Mouse (Mus musculus): ENCODE data around the gene Ezr. TPM values are rescaled to one million over a fixed set of nuclear protein-coding genes. Genes with fewer than 3 reads are reported as not detected.
"Not testable (repeated sequence)": the region's sequence is repeated elsewhere in the genome, so short reads cannot be mapped to it uniquely, and the experiment has no call there.

Gene Ezr
- polyA plus RNA-seq, 1 experiment from 2014 or later = 344 TPM

DNA sequence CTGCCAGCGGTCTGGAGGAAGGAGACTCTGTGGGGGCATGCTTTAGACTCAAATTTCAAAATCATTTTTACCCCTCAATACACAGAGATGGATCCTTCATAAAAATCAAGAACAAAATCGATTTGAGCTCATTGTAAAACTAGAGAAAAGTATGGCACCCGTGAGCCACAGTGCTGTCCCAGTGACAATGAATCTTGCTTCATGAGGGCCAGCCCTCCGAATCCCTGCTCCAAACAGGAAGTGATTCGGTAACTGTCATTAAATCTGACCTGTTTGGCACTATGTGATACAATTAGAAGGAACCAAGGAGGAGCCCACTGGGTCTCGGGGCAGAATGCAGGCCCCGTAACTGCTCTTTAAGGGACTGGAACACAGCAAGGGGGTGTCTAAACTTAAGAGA, 43.7 kb downstream of the Ezr start:
- no peak for TF ChIP-seq CTCF (IDR thresholded peaks at IDR 0.05)
- DNase-seq (ENCODE audit: low read depth, low spot score) (no peak), ATAC-seq (no peak)
- in situ Hi-C loops (cut with MboI; ENCODE audit: low pct_unique_long_range_greater_than_20kb) = no loop called here
- POLR2A ChIA-PET = no interaction called here
- no peaks in the 10 kb centered on the region for H3K27me3 ChIP-seq
- CTCF ChIA-PET = no interaction called here

DNA sequence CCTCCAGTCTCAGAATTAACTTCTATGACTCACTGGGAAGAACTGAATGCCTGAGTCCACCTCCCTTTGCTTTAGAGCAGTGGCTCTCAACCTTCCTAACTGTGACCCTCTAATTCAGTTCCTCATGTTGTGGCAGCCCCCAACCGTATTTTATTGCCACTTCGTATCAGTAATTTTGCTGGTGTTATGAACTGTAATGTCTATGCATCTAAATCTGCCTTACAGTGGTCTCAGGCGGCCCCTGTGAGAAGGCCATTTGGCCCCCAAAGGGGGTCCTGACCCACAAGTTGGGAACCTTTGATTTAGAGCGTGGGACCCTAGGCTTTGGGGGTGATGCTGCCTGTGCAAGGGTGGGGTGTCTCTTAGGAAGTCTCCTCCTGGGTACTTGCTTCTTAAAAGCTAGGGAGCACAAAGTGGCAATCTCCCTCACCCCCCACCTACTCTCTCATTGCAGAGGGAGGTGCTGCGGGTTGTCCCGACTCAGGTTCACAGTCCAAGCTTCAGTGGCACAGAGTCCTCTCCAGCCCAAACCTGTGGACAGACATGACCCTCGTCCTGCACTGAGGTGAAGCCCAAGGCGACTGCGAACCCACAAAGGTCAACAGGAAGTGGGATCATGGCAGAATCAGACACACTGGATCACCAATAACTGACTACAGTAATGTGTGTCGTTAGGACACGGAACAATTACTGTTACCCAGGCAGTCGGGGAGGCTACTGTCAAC, 45.1 kb downstream of the Ezr start:
- no peaks in the 10 kb centered on the region for H3K27me3 ChIP-seq
- no peak for TF ChIP-seq CTCF (IDR thresholded peaks at IDR 0.05)
- DNase-seq (ENCODE audit: low read depth, low spot score) (no peak), ATAC-seq (no peak)
- CTCF ChIA-PET = no interaction called here
- POLR2A ChIA-PET = interaction anchor here (1.0 to 2.1 kb wide), 3 partner anchors 10 to 12 kb away, joined by 4 to 8 read pairs (median 4); no protein-coding TSS in a partner anchor
- in situ Hi-C loops (cut with MboI; ENCODE audit: low pct_unique_long_range_greater_than_20kb) = no loop called here

- no peak for ATAC-seq
- no peak for TF ChIP-seq CTCF (IDR thresholded peaks at IDR 0.05)
- no peaks in the 10 kb centered on the region for H3K27me3 ChIP-seq
- DNase-seq (ENCODE audit: low read depth, low spot score) = no peak
- in situ Hi-C loops (cut with MboI; ENCODE audit: low pct_unique_long_range_greater_than_20kb) = no loop called here
- POLR2A ChIA-PET = interaction anchor here (1.3 to 2.1 kb wide), 2 partner anchors 11 to 13 kb away, joined by 4 to 8 read pairs; no protein-coding TSS in a partner anchor
- CTCF ChIA-PET = interaction anchor here (0.9 to 1.6 kb wide), 2 partner anchors 10 to 13 kb away, joined by 3 to 5 read pairs; no protein-coding TSS in a partner anchor
Measured at GRCm38 (mm10) chr17:6736306-6737272, 46.0 kb downstream of the Ezr start.

- ATAC-seq (no peak), DNase-seq (ENCODE audit: low read depth, low spot score) (no peak)
- no peak for TF ChIP-seq CTCF (IDR thresholded peaks at IDR 0.05)
- CTCF ChIA-PET = interaction anchor here (1.5 kb wide), 1 partner anchor 15 kb away, joined by 3 read pairs; no protein-coding TSS in a partner anchor
- no peaks in the 10 kb centered on the region for H3K27me3 ChIP-seq
- in situ Hi-C loops (cut with MboI; ENCODE audit: low pct_unique_long_range_greater_than_20kb) = no loop called here
- POLR2A ChIA-PET = no interaction called here
Measured at GRCm38 (mm10) chr17:6734746-6735441, 47.7 kb downstream of the Ezr start.

DNA sequence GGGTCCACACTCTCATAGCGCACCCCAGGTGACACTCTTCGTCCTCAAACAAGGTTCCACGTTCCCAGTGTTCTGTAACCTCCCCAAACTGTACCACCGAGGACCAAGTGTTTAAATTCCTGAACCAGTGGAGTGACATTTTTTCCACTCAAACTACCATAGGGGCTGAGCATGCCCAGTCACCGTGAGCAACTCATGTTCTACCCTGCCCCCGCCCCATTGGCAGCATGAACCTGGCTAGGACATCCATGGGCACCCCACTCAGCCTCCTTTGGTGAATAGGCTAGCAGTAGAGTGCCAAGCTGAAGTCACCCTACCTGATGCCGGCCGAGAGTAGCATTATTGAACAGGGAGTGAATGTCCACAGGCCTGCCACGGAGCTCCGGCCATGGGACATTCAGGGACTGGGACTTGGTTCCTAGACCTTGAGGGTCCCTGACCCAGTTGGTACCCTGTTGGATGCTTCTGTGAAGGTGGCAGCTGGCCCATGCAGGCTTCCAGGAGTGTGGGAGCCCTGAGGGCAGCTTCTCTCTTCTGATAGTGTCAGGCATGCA, 49.2 kb downstream of the Ezr start:
- DNase-seq (ENCODE audit: low read depth, low spot score) (no peak), ATAC-seq (no peak)
- in situ Hi-C loops (cut with MboI; ENCODE audit: low pct_unique_long_range_greater_than_20kb) = no loop called here
- no peaks in the 10 kb centered on the region for H3K27me3 ChIP-seq
- ChIA-PET POLR2A (no interaction called here), CTCF (interaction anchor here (1.5 kb wide), 1 partner anchor 16 kb away, joined by 3 read pairs; no protein-coding TSS in a partner anchor)
- TF ChIP-seq CTCF (IDR thresholded peaks at IDR 0.05) = no peak

GRCm38 (mm10) chr17:6732665-6733064, 49.9 kb downstream of the Ezr start:
- ATAC-seq = no peak
- ChIA-PET POLR2A (no interaction called here), CTCF (no interaction called here)
- TF ChIP-seq CTCF (IDR thresholded peaks at IDR 0.05) = no peak
- no peak for DNase-seq (ENCODE audit: low read depth, low spot score)
- in situ Hi-C loops (cut with MboI; ENCODE audit: low pct_unique_long_range_greater_than_20kb) = no loop called here
- H3K27me3 ChIP-seq = no peaks in the 10 kb centered on the region

GRCm38 (mm10) chr17:6731634-6732033, 51.0 kb downstream of the Ezr start:
- no peak for ATAC-seq
- CTCF ChIA-PET = no interaction called here
- no peaks in the 10 kb centered on the region for H3K27me3 ChIP-seq
- in situ Hi-C loops (cut with MboI; ENCODE audit: low pct_unique_long_range_greater_than_20kb) = no loop called here
- DNase-seq (ENCODE audit: low read depth, low spot score) = no peak
- POLR2A ChIA-PET = no interaction called here
- TF ChIP-seq CTCF (IDR thresholded peaks at IDR 0.05) = no peak

DNA sequence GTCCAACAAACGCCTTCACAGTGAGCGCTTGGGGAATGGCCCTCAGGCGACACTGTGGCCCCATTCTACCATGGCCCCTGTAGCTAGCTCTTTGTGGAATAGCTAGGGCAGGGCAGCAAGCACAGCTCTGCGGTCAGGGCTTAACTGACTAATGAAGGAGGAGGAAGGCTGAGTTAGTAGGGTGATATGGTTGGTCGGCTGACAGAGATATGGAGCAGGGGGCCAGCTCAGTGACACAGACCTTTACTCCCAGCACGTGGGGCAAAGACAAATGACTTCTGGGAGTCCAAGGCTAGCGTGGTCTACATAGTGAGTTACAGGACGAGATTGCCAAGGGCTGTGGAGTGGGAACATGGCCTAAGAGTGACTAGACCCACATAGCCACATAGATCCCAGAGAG, 51.5 kb downstream of the Ezr start:
- TF ChIP-seq CTCF (IDR thresholded peaks at IDR 0.05) = no peak
- peak; percentile 10 for ATAC-seq
- DNase-seq (ENCODE audit: low read depth, low spot score) = no peak
- CTCF ChIA-PET = no interaction called here
- in situ Hi-C loops (cut with MboI; ENCODE audit: low pct_unique_long_range_greater_than_20kb) = no loop called here
- POLR2A ChIA-PET = no interaction called here
- no peaks in the 10 kb centered on the region for H3K27me3 ChIP-seq

DNA sequence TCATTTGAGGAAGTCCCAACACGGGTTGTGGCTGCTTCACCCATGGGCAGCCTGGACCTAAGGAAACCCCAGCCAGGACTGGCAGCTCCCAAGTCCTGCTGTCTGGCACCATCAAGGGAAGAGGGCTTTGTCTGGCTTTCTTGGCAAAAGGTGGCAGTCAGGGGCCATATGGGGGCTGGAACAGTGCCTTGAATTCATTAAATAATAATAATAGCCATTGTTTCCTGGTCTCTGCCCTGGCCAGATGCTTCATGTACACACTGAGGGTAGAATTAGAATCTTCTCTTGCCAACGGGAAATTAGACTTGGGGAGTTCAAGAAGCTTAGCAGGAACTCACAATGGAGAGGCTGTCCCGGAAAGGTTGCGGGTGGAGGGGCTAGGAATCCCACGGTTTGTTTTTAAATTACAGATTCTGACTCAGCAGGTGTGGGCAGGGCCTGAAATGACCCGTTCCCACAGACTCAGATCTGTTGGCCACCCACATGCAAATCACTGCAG, 53.3 kb downstream of the Ezr start:
- ChIA-PET POLR2A (no interaction called here), CTCF (no interaction called here)
- no peak for ATAC-seq
- in situ Hi-C loops (cut with MboI; ENCODE audit: low pct_unique_long_range_greater_than_20kb) = no loop called here
- DNase-seq (ENCODE audit: low read depth, low spot score) = no peak
- H3K27me3 ChIP-seq = no peaks in the 10 kb centered on the region
- no peak for TF ChIP-seq CTCF (IDR thresholded peaks at IDR 0.05)

DNA sequence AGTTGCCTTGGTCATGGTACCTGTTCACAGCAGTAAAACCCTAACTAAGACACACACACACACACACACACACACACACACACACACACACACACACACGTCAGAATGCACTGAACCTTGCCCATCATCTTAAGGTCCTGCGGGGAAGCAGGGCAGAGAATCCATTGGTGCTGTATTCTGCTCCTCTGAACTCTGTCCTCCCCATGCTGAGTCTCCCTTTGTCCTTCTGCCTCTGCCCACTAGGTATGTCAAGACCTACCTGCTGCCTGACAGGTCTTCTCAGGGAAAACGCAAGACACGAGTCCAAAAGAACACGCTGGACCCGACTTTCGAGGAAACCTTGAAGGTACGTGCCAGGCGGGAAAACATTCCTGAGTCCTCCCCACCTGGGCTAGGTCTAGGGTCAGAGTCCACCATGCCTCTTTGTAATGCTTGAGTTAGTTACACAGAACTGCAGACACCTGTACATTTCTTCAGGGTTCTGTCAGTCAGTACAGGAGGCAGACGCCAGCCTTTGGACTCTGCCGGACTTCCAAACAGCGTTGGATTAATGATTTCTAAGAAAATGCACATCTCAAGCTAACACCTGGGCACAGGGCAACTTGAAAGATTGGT, 54.5 kb downstream of the Ezr start:
- no peak for ATAC-seq
- CTCF ChIA-PET = no interaction called here
- DNase-seq (ENCODE audit: low read depth, low spot score) = no peak

GRCm38 (mm10) chr17:6713944-6714343, 68.6 kb downstream of the Ezr start:
- POLR2A ChIA-PET; DNase-seq (ENCODE audit: low read depth, low spot score); in situ Hi-C loops (cut with MboI; ENCODE audit: low pct_unique_long_range_greater_than_20kb); ATAC-seq; H3K27me3 ChIP-seq; CTCF ChIA-PET: not testable (repeated sequence)

More for the DNA sequence above, 54.5 kb downstream of the Ezr start:
- in situ Hi-C loops (cut with MboI; ENCODE audit: low pct_unique_long_range_greater_than_20kb) = no loop called here
- TF ChIP-seq CTCF (IDR thresholded peaks at IDR 0.05) = no peak
- POLR2A ChIA-PET = no interaction called here
- peaks cover 4% of the 10 kb centered on the region for H3K27me3 ChIP-seq

- not testable (repeated sequence) for ATAC-seq
Measured at GRCm38 (mm10) chr17:6713483-6713882, 69.1 kb downstream of the Ezr start.

GRCm38 (mm10) chr17:6708194-6708593, 74.4 kb downstream of the Ezr start:
- POLR2A ChIA-PET; H3K27me3 ChIP-seq; CTCF ChIA-PET; in situ Hi-C loops (cut with MboI; ENCODE audit: low pct_unique_long_range_greater_than_20kb); ATAC-seq; DNase-seq (ENCODE audit: low read depth, low spot score): not testable (repeated sequence)

More at GRCm38 (mm10) chr17:6713483-6713882, 69.1 kb downstream of the Ezr start:
- DNase-seq (ENCODE audit: low read depth, low spot score); in situ Hi-C loops (cut with MboI; ENCODE audit: low pct_unique_long_range_greater_than_20kb); H3K27me3 ChIP-seq; CTCF ChIA-PET; POLR2A ChIA-PET: not testable (repeated sequence)

DNA sequence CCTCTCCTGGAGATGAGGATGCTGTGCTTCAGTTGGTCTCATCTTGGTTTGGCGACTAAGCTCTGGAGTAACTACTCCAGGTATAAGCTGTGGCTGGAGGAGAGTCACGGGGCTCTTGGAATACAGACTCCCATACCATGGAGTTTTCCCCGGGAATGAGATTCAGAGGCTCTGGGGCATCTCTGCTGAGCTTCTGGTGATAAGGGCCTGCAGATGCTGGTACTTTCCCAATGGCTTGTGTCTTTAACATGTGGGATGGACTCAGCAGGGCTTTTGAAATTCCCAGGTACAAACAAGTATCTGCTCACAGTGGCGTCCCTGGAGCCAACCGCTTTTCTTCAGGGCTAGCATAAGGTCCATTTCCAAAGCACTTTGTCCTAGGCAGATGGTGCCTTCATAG, 75.2 kb downstream of the Ezr start:
- CTCF ChIA-PET; ATAC-seq; POLR2A ChIA-PET; H3K27me3 ChIP-seq; in situ Hi-C loops (cut with MboI; ENCODE audit: low pct_unique_long_range_greater_than_20kb); DNase-seq (ENCODE audit: low read depth, low spot score): not testable (repeated sequence)
